Mouse (Mus musculus): ENCODE results near the gene Arhgap15. TPM values are rescaled to one million over a fixed set of nuclear protein-coding genes. Genes with fewer than 3 reads are reported as not detected.

The Arhgap15 gene
- polyA plus RNA-seq, 1 experiment from 2014 or later = 0.38 TPM

GRCm38 (mm10) chr2:44146124-44146981 is 397.7 kb downstream of the Arhgap15 start:
- H3K27me3 ChIP-seq (ENCODE audit: low read depth, poor library complexity, severe bottlenecking) = no peaks in the 10 kb centered on the region
- H3K4me1 ChIP-seq = peaks cover 8% of the 10 kb centered on the region
- H3K4me3 ChIP-seq = no peak overlapping the region
- H3K27ac ChIP-seq (replicated peaks) = no peak overlapping the region
- H3K36me3 ChIP-seq = no peaks in the 10 kb centered on the region
- DNase-seq (ENCODE audit: low spot score) = no peak
- H3K9me3 ChIP-seq (replicated peaks) = no peaks in the 10 kb centered on the region
- 90% methylated on average over 7 of the region's 7 CpGs for whole genome bisulfite sequencing

GRCm38 (mm10) chr2:44147486-44147885 is 398.9 kb downstream of the Arhgap15 start:
- Histone ChIP-seq H3K4me1 (peaks cover 8% of the 10 kb centered on the region), H3K9me3 (replicated peaks) (no peaks in the 10 kb centered on the region), H3K36me3 (no peaks in the 10 kb centered on the region), H3K27me3 (ENCODE audit: low read depth, poor library complexity, severe bottlenecking) (no peaks in the 10 kb centered on the region), H3K4me3 (no peak overlapping the region), H3K27ac (replicated peaks) (no peak overlapping the region)
- WGBS = 84% methylated on average over 5 of the region's 5 CpGs
- DNase-seq (ENCODE audit: low spot score) = no peak

GRCm38 (mm10) chr2:44147971-44148370 is 399.3 kb downstream of the Arhgap15 start:
- Histone ChIP-seq H3K27me3 (ENCODE audit: low read depth, poor library complexity, severe bottlenecking) (no peaks in the 10 kb centered on the region), H3K27ac (replicated peaks) (0 out of 2 replicates have a peak overlapping the region, but pooled peaks have one; percentile 39), H3K4me1 (peaks cover 8% of the 10 kb centered on the region), H3K4me3 (no peak overlapping the region), H3K36me3 (no peaks in the 10 kb centered on the region), H3K9me3 (replicated peaks) (no peaks in the 10 kb centered on the region)
- WGBS = 50% methylated on average over 7 of the region's 7 CpGs
- DNase-seq (ENCODE audit: low spot score) = no peak

GRCm38 (mm10) chr2:44148550-44149100 is 400.0 kb downstream of the Arhgap15 start:
- Histone ChIP-seq H3K27ac (replicated peaks) (no peak overlapping the region), H3K27me3 (ENCODE audit: low read depth, poor library complexity, severe bottlenecking) (no peaks in the 10 kb centered on the region), H3K4me1 (peaks cover 8% of the 10 kb centered on the region), H3K36me3 (no peaks in the 10 kb centered on the region), H3K9me3 (replicated peaks) (no peaks in the 10 kb centered on the region), H3K4me3 (no peak overlapping the region)
- 62% methylated on average over 7 of the region's 7 CpGs for WGBS
- no peak for DNase-seq (ENCODE audit: low spot score)

- H3K4me3 ChIP-seq = no peak overlapping the region
- no peaks in the 10 kb centered on the region for H3K9me3 ChIP-seq (replicated peaks)
- no peak for DNase-seq (ENCODE audit: low spot score)
- no peak overlapping the region for H3K27ac ChIP-seq (replicated peaks)
- no peaks in the 10 kb centered on the region for H3K27me3 ChIP-seq (ENCODE audit: low read depth, poor library complexity, severe bottlenecking)
- H3K36me3 ChIP-seq = no peaks in the 10 kb centered on the region
- H3K4me1 ChIP-seq = peaks cover 8% of the 10 kb centered on the region
- 88% methylated on average over 1 of the region's 1 CpGs for WGBS
Observed at GRCm38 (mm10) chr2:44152301-44152700, 403.7 kb downstream of the Arhgap15 start.

GRCm38 (mm10) chr2:44160358-44160757 is 411.7 kb downstream of the Arhgap15 start:
- H3K27me3 ChIP-seq (ENCODE audit: low read depth, poor library complexity, severe bottlenecking) = no peaks in the 10 kb centered on the region
- no peak overlapping the region for H3K4me3 ChIP-seq
- no peaks in the 10 kb centered on the region for H3K36me3 ChIP-seq
- H3K9me3 ChIP-seq (replicated peaks) = no peaks in the 10 kb centered on the region
- WGBS = 71% methylated on average over 4 of the region's 4 CpGs
- DNase-seq (ENCODE audit: low spot score) = no peak
- no peak overlapping the region for H3K27ac ChIP-seq (replicated peaks)
- no peaks in the 10 kb centered on the region for H3K4me1 ChIP-seq

GRCm38 (mm10) chr2:44165789-44166188 is 417.2 kb downstream of the Arhgap15 start:
- no peaks in the 10 kb centered on the region for H3K27me3 ChIP-seq (ENCODE audit: low read depth, poor library complexity, severe bottlenecking)

GRCm38 (mm10) chr2:44166716-44167115 is 418.1 kb downstream of the Arhgap15 start:
- no peak overlapping the region for H3K4me3 ChIP-seq
- H3K27me3 ChIP-seq (ENCODE audit: low read depth, poor library complexity, severe bottlenecking) = no peaks in the 10 kb centered on the region
- WGBS = 94% methylated on average over 4 of the region's 4 CpGs
- no peaks in the 10 kb centered on the region for H3K9me3 ChIP-seq (replicated peaks)
- no peak for DNase-seq (ENCODE audit: low spot score)
- 0 out of 2 replicates have a peak, but pooled peaks cover 2% of the 10 kb centered on the region for H3K4me1 ChIP-seq
- H3K36me3 ChIP-seq = no peaks in the 10 kb centered on the region
- no peak overlapping the region for H3K27ac ChIP-seq (replicated peaks)

More at GRCm38 (mm10) chr2:44165789-44166188, 417.2 kb downstream of the Arhgap15 start:
- WGBS = 53% methylated on average over 3 of the region's 3 CpGs
- H3K36me3 ChIP-seq = no peaks in the 10 kb centered on the region
- no peak overlapping the region for H3K4me3 ChIP-seq
- no peaks in the 10 kb centered on the region for H3K9me3 ChIP-seq (replicated peaks)
- no peak for DNase-seq (ENCODE audit: low spot score)
- H3K4me1 ChIP-seq = 0 out of 2 replicates have a peak, but pooled peaks cover 2% of the 10 kb centered on the region
- no peak overlapping the region for H3K27ac ChIP-seq (replicated peaks)

GRCm38 (mm10) chr2:44184476-44184875 is 435.9 kb downstream of the Arhgap15 start:
- Histone ChIP-seq H3K27me3 (ENCODE audit: low read depth, poor library complexity, severe bottlenecking) (no peaks in the 10 kb centered on the region), H3K27ac (replicated peaks) (no peak overlapping the region), H3K36me3 (no peaks in the 10 kb centered on the region), H3K4me1 (no peaks in the 10 kb centered on the region), H3K4me3 (no peak overlapping the region), H3K9me3 (replicated peaks) (no peaks in the 10 kb centered on the region)
- no peak for DNase-seq (ENCODE audit: low spot score)
- 89% methylated on average over 10 of the region's 10 CpGs for WGBS

- H3K9me3 ChIP-seq (replicated peaks) = no peaks in the 10 kb centered on the region
- no peak for DNase-seq (ENCODE audit: low spot score)
- no peak overlapping the region for H3K4me3 ChIP-seq
- no peaks in the 10 kb centered on the region for H3K27me3 ChIP-seq (ENCODE audit: low read depth, poor library complexity, severe bottlenecking)
- H3K4me1 ChIP-seq = no peaks in the 10 kb centered on the region
- H3K27ac ChIP-seq (replicated peaks) = no peak overlapping the region
- 80% methylated on average over 9 of the region's 9 CpGs for WGBS
- H3K36me3 ChIP-seq = no peaks in the 10 kb centered on the region
Observed at GRCm38 (mm10) chr2:44190749-44191148, 442.1 kb downstream of the Arhgap15 start.

- Histone ChIP-seq H3K36me3 (no peaks in the 10 kb centered on the region), H3K9me3 (replicated peaks) (no peaks in the 10 kb centered on the region), H3K27ac (replicated peaks) (no peak overlapping the region), H3K4me1 (no peaks in the 10 kb centered on the region), H3K4me3 (no peak overlapping the region), H3K27me3 (ENCODE audit: low read depth, poor library complexity, severe bottlenecking) (no peaks in the 10 kb centered on the region)
- WGBS = 90% methylated on average over 3 of the region's 3 CpGs
- no peak for DNase-seq (ENCODE audit: low spot score)
Observed at GRCm38 (mm10) chr2:44192058-44192457, 443.4 kb downstream of the Arhgap15 start.

- Histone ChIP-seq H3K27ac (replicated peaks) (no peak overlapping the region), H3K4me3 (no peak overlapping the region), H3K4me1 (peaks cover 8% of the 10 kb centered on the region), H3K9me3 (replicated peaks) (no peaks in the 10 kb centered on the region), H3K27me3 (ENCODE audit: low read depth, poor library complexity, severe bottlenecking) (no peaks in the 10 kb centered on the region), H3K36me3 (no peaks in the 10 kb centered on the region)
- DNase-seq (ENCODE audit: low spot score) = no peak
- 94% methylated on average over 7 of the region's 7 CpGs for WGBS
Observed at GRCm38 (mm10) chr2:44215506-44215905, 466.9 kb downstream of the Arhgap15 start.

- Histone ChIP-seq H3K27ac (replicated peaks) (no peak overlapping the region), H3K4me1 (peaks cover 19% of the 10 kb centered on the region), H3K36me3 (no peaks in the 10 kb centered on the region), H3K27me3 (ENCODE audit: low read depth, poor library complexity, severe bottlenecking) (no peaks in the 10 kb centered on the region), H3K4me3 (no peak overlapping the region), H3K9me3 (replicated peaks) (no peaks in the 10 kb centered on the region)
- 77% methylated on average over 6 of the region's 6 CpGs for WGBS
- no peak for DNase-seq (ENCODE audit: low spot score)
Observed at GRCm38 (mm10) chr2:44217811-44218210, 469.2 kb downstream of the Arhgap15 start.

Data from midbrain, embryonic 10.5 days (tissue).